Comparison of ENCODE assay signal across 24 mouse cellular contexts in the genomic region with DNA sequence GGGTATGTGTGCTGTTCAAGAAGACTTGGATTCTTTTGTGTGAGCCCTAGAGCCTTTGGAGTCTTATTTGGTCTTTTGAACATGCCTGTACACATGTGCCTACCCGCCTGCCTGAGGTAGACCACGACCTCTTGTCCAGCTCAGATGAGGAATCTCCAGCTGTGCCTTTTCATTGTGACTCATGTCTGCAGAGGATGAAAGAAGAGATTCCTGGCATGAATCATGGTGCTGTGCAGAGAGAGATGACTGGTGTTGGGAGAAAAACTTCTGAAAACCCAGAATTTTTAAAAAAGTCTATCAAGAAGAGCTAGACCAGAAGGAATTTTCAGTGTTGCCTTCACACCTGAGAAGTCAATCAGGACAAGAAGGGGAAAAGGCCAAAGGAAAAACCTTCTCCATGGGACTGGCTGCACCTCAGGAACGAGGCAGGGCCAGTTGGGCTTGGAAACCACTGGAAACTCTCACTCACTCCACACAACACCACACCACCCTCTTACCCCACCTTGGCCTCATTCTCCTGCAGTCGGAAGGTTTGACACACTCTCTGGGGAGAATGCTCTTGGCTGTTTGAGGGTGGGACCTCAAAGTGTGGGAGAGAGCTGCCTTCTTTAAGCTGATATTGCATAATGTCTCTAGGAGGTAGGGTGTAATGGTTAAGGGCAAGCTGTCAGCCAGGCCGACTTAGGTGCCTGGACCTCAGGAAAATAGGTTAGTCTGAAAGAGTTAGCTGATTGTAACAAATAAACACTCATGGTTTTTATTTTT. TPM values are rescaled to one million over a fixed set of nuclear protein-coding genes. Genes with fewer than 3 reads are reported as not detected.
DNase-seq lines count a peak whose midpoint lies in the region; ATAC-seq and TF ChIP-seq lines count a peak whose summit lies in the region.
"Had no signal": no experiment of that assay in that cellular context is flagged by ENCODE, and none has a peak within 500 bp of the region (broad histone marks: within the 10 kb centered on the region; RNA-seq: fewer than 3 reads in every experiment).

No protein-coding gene starts in this region.

- H3K27ac ChIP-seq in stomach, postnatal 0 days (replicated peaks) = peak overlapping the region; percentile 41; the same call in 1 of the 2 replicates
- H3K27ac ChIP-seq: embryonic facial prominence, embryonic 15.5 days; forebrain, embryonic 13.5 days; hindbrain, embryonic 13.5 days; liver, embryonic 13.5 days; midbrain, embryonic 12.5 days had no signal

- no peaks in the 10 kb centered on the region for H3K27me3 ChIP-seq in megakaryocyte, embryonic 14.5 days (replicated peaks)
- H3K27me3 ChIP-seq in Patski = no peaks in the 10 kb centered on the region
- H3K27me3 ChIP-seq in stomach, postnatal 0 days (ENCODE audit: control insufficient read depth, insufficient read depth, low read length) = no peaks in the 10 kb centered on the region
- H3K27me3 ChIP-seq: embryonic facial prominence, embryonic 15.5 days; forebrain, embryonic 13.5 days; hindbrain, embryonic 13.5 days; liver, embryonic 13.5 days; midbrain, embryonic 12.5 days had no signal

- in situ Hi-C loops in Patski (cut with MboI; ENCODE audit: low pct_unique_long_range_greater_than_20kb) = no loop called here

- no peak overlapping the region for H3K4me2 ChIP-seq in stomach, postnatal 0 days (replicated peaks; ENCODE audit: low read depth)
- H3K4me2 ChIP-seq: embryonic facial prominence, embryonic 15.5 days; forebrain, embryonic 13.5 days; hindbrain, embryonic 13.5 days; liver, embryonic 13.5 days; midbrain, embryonic 12.5 days had no signal

- no peak for ATAC-seq in megakaryocyte, adult 5-6 weeks (ENCODE audit: poor library complexity, severe bottlenecking)
- ATAC-seq in Patski = peak; percentile 83
- ATAC-seq in stomach, postnatal 0 days (ENCODE audit: low FRiP score, low TSS enrichment) = 0 out of 2 replicates have a peak, but pooled peaks have one; percentile 49
- ATAC-seq: forebrain, embryonic 13.5 days had no signal

- peak; percentile 93 for DNase-seq in heart, adult 11 months
- no peak for DNase-seq in heart, postnatal 36 days
- peak; percentile 73 for DNase-seq in Patski (ENCODE audit: low read depth, low spot score)
- DNase-seq in stomach, postnatal 0 days (ENCODE audit: low spot score) = no peak
- DNase-seq in retina, embryonic 14.5 days (ENCODE audit: low spot score) = no peak
- DNase-seq in right cerebral cortex, adult 2 months (ENCODE audit: low spot score in 2 of 2) = no peak
- DNase-seq: cerebellum, adult 9-10 months; embryo, embryonic 11 days; kidney, adult 9 months; kidney, postnatal 4 days; liver, embryonic 13.5 days; retina, postnatal 1 day; thymus, adult 18-20 months had no signal

- no peak for TF ChIP-seq CTCF in Patski (IDR thresholded peaks at IDR 0.05)
- TF ChIP-seq CTCF in stomach, postnatal 0 days (IDR thresholded peaks at IDR 0.05; ENCODE audit: low read depth) = no peak

- H3K4me3 ChIP-seq in megakaryocyte, embryonic 14.5 days (replicated peaks) = peak overlapping the region; percentile 4
- no peak overlapping the region for H3K4me3 ChIP-seq in stomach, postnatal 0 days (ENCODE audit: low read depth, low read length)
- H3K4me3 ChIP-seq: embryonic facial prominence, embryonic 15.5 days; forebrain, embryonic 13.5 days; hindbrain, embryonic 13.5 days; liver, embryonic 13.5 days; midbrain, embryonic 12.5 days had no signal

- intact Hi-C loops in heart, postnatal 36 days (cut with DNase I) = loop anchor here (5.0 kb wide), 1 partner anchor 37 kb away; no protein-coding TSS in a partner anchor

- CTCF ChIA-PET in Patski (lab: Charles Lee) = interaction anchor here (0.9 to 1.0 kb wide), 2 partner anchors 8 to 18 kb away, joined by 3 read pairs; no protein-coding TSS in a partner anchor

- POLR2A ChIA-PET in Patski (lab: Charles Lee) = interaction anchor here (1.3 kb wide), 1 partner anchor 13 kb away, joined by 5 read pairs; no protein-coding TSS in a partner anchor

- peaks cover 13% of the 10 kb centered on the region for H3K36me3 ChIP-seq in megakaryocyte, embryonic 14.5 days (replicated peaks; ENCODE audit: low read length)
- H3K36me3 ChIP-seq in stomach, postnatal 0 days (ENCODE audit: control insufficient read depth, insufficient read depth, low read length) = no peaks in the 10 kb centered on the region
- H3K36me3 ChIP-seq: embryonic facial prominence, embryonic 15.5 days; hindbrain, embryonic 13.5 days; liver, embryonic 13.5 days; midbrain, embryonic 12.5 days had no signal

- 61% methylated on average over 5 of the region's 5 CpGs for WGBS in stomach, postnatal 0 days

- TF ChIP-seq EP300 in stomach, postnatal 0 days (optimal IDR thresholded peaks at IDR 0.05) = no peak

- H3K4me1 ChIP-seq in megakaryocyte, embryonic 14.5 days = peaks cover 100% of the 10 kb centered on the region
- peaks cover 8% of the 10 kb centered on the region for H3K4me1 ChIP-seq in stomach, postnatal 0 days (replicated peaks; ENCODE audit: control insufficient read depth, insufficient read depth)

- no peak overlapping the region for H3K9ac ChIP-seq in stomach, postnatal 0 days (ENCODE audit: low read length)
- H3K9ac ChIP-seq: embryonic facial prominence, embryonic 15.5 days; forebrain, embryonic 13.5 days; hindbrain, embryonic 13.5 days; liver, embryonic 13.5 days; midbrain, embryonic 12.5 days had no signal

- no peaks in the 10 kb centered on the region for H3K9me3 ChIP-seq in megakaryocyte, embryonic 14.5 days
- H3K9me3 ChIP-seq in stomach, postnatal 0 days (ENCODE audit: control insufficient read depth, low read length) = no peaks in the 10 kb centered on the region
- H3K9me3 ChIP-seq: embryonic facial prominence, embryonic 15.5 days; forebrain, embryonic 13.5 days; hindbrain, embryonic 13.5 days; liver, embryonic 13.5 days; midbrain, embryonic 12.5 days had no signal

RNA-seq across cellular contexts. Expression of gene Ppfibp1, which starts 21.6 kb away (rescaled TPM):
- 100 to 1,000 TPM; 111 to 115 TPM for total RNA-seq in heart, postnatal 36 days (2021)
- 1.7 and 3.4 TPM in 2 replicates for polyA plus RNA-seq in megakaryocyte, embryonic 14.5 days (2012; ENCODE audit: insufficient read depth, low replicate concordance)
- 4.0 and 5.0 TPM in 2 replicates for total RNA-seq in megakaryocyte, adult 5-6 weeks (2015)
- total RNA-seq in megakaryocyte, adult 5-6 weeks (2017) = 10.5 and 11.9 TPM in 2 replicates
- 138 TPM for polyA plus RNA-seq in Patski (2021)
- polyA plus RNA-seq in stomach, postnatal 0 days (2015; fragmentation: Nextera tagmentation; extraction: Ambion mirVana) = 26.1 and 29.8 TPM in 2 replicates

RNA-seq across cellular contexts. Expression of gene 1700034J05Rik, which starts 44.3 kb away (rescaled TPM):
- not detected for total RNA-seq in heart, postnatal 36 days (2021)
- not detected in 2 replicates for polyA plus RNA-seq in megakaryocyte, embryonic 14.5 days (2012; ENCODE audit: insufficient read depth, low replicate concordance)
- total RNA-seq in megakaryocyte, adult 5-6 weeks (2015) = not detected in 2 replicates
- total RNA-seq in megakaryocyte, adult 5-6 weeks (2017) = not detected in 2 replicates
- not detected for polyA plus RNA-seq in Patski (2021)
- polyA plus RNA-seq in stomach, postnatal 0 days (2015; fragmentation: Nextera tagmentation; extraction: Ambion mirVana) = 0.11 TPM in 1 of 2 replicates, not detected in the other
- total RNA-seq: adrenal gland, adult 18-20 months; heart, adult 18-20 months; layer of hippocampus, postnatal 25 days had no signal
- polyA plus RNA-seq: hindbrain, embryonic 13.5 days; limb, embryonic 11.5 days; liver, embryonic 13.5 days; small intestine, adult 2 months had no signal

Comparison
In these comparisons a context has a peak if more than half of its experiments do, and no peak if none do; other contexts are left out.
1. DNase-seq: peak in heart, adult 11 months (single experiment) and Patski (single experiment); none in heart, postnatal 36 days (0 of 2), stomach, postnatal 0 days (single experiment), retina, embryonic 14.5 days (single experiment) and right cerebral cortex, adult 2 months (0 of 2).